15 mouse cellular contexts compared by ENCODE assay signal in the genomic region with DNA sequence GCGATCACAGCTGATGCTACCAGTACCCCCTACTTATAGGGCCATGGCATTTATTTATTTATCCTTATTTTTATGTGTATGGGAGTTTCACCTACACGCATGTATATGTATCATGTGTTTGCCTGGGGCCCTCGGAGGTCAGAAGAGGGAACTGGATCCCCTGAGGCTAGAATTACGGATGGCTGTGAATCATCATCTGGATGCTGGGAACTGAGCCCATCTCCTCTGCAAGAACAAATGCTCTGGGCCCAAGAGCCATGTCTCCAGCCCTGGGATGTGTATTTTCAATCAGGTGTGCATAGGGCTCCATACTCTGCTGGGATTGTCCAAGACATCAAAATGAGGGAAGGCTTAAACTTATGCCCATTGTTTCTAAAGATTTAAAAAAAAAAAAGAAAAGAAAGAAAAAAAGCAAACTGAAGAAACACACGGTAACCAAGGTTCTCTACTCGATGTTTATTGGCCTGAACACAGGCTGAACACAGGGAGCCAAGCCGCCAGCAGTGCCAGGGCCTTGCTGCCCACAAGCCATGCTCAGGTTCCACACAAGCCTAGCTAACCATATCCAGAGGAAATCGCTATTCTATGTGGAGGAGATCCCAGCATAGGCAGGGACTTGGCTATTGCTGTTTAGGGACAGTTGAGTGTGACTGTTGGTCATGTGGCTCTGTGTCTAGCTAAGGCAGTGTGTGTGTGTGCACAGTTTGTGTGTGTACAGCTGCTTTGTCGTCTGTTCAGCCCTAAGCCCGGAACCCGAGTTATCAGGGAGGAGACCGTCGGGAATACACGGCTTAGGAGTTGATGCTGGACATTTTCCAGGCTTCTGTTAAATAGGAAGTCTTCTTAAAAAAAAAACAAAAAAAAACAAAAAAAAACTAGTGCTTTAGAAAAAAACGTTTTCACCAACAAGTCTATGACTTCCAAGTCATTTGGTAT. TPM values are rescaled to one million over a fixed set of nuclear protein-coding genes. Genes with fewer than 3 reads are reported as not detected.
DNase-seq lines count a peak whose midpoint lies in the region; ATAC-seq and TF ChIP-seq lines count a peak whose summit lies in the region.
"Had no signal": no experiment of that assay in that cellular context is flagged by ENCODE, and none has a peak within 500 bp of the region (broad histone marks: within the 10 kb centered on the region; RNA-seq: fewer than 3 reads in every experiment).

No protein-coding gene starts in this region.

- peaks cover 10% of the 10 kb centered on the region for H3K4me1 ChIP-seq in forebrain, embryonic 11.5 days (replicated peaks; ENCODE audit: control insufficient read depth, insufficient read depth, low read length)
- 0 out of 2 replicates have a peak, but pooled peaks cover 7% of the 10 kb centered on the region for H3K4me1 ChIP-seq in forebrain, postnatal 0 days (ENCODE audit: insufficient read depth)
- 0 out of 2 replicates have a peak, but pooled peaks cover 4% of the 10 kb centered on the region for H3K4me1 ChIP-seq in kidney, postnatal 0 days (replicated peaks; ENCODE audit: insufficient read depth, low read length)
- H3K4me1 ChIP-seq in heart, embryonic 16.5 days (ENCODE audit: control insufficient read depth, insufficient read depth, low read length) = peaks cover 9% of the 10 kb centered on the region

- no peak for TF ChIP-seq CTCF in forebrain, postnatal 0 days (IDR thresholded peaks at IDR 0.05; ENCODE audit: low read depth)
- no peak for TF ChIP-seq CTCF in kidney, postnatal 0 days (IDR thresholded peaks at IDR 0.05; ENCODE audit: low read depth)

- H3K4me3 ChIP-seq in forebrain, embryonic 11.5 days (ENCODE audit: low read depth, low read length) = no peak overlapping the region
- no peak overlapping the region for H3K4me3 ChIP-seq in forebrain, postnatal 0 days (ENCODE audit: low read depth, low read length)
- H3K4me3 ChIP-seq in kidney, postnatal 0 days (replicated peaks; ENCODE audit: low read depth, low read length) = no peak overlapping the region
- H3K4me3 ChIP-seq in heart, embryonic 16.5 days (ENCODE audit: low read length) = no peak overlapping the region
- H3K4me3 ChIP-seq: limb, embryonic 15.5 days had no signal

- no peak overlapping the region for H3K27ac ChIP-seq in forebrain, embryonic 11.5 days (ENCODE audit: low read depth, low read length)
- H3K27ac ChIP-seq in forebrain, postnatal 0 days (ENCODE audit: low read depth, low read length) = no peak overlapping the region
- H3K27ac ChIP-seq in kidney, postnatal 0 days = peak overlapping the region; percentile 43; the same call in 1 of the 2 replicates
- H3K27ac ChIP-seq in heart, embryonic 16.5 days (ENCODE audit: low read length) = peak overlapping the region; percentile 60; the same call in 1 of the 2 replicates
- H3K27ac ChIP-seq: limb, embryonic 15.5 days had no signal

- H3K9ac ChIP-seq in forebrain, embryonic 11.5 days (ENCODE audit: low read length) = no peak overlapping the region
- no peak overlapping the region for H3K9ac ChIP-seq in forebrain, postnatal 0 days
- H3K9ac ChIP-seq in kidney, postnatal 0 days (ENCODE audit: low read depth, low read length) = no peak overlapping the region
- H3K9ac ChIP-seq in heart, embryonic 16.5 days (ENCODE audit: low read length) = no peak overlapping the region
- H3K9ac ChIP-seq: limb, embryonic 15.5 days had no signal

- H3K36me3 ChIP-seq in forebrain, embryonic 11.5 days (ENCODE audit: control insufficient read depth, insufficient read depth, low read length) = no peaks in the 10 kb centered on the region
- no peaks in the 10 kb centered on the region for H3K36me3 ChIP-seq in forebrain, postnatal 0 days (ENCODE audit: insufficient read depth)
- 0 out of 2 replicates have a peak, but pooled peaks cover 2% of the 10 kb centered on the region for H3K36me3 ChIP-seq in kidney, postnatal 0 days (ENCODE audit: insufficient read depth, low read length)
- no peaks in the 10 kb centered on the region for H3K36me3 ChIP-seq in heart, embryonic 16.5 days (ENCODE audit: control insufficient read depth, insufficient read depth)

- H3K9me3 ChIP-seq in forebrain, embryonic 11.5 days (ENCODE audit: control insufficient read depth, low read length) = no peaks in the 10 kb centered on the region
- no peaks in the 10 kb centered on the region for H3K9me3 ChIP-seq in forebrain, postnatal 0 days (ENCODE audit: low read length)
- H3K9me3 ChIP-seq in kidney, postnatal 0 days (replicated peaks; ENCODE audit: low read length) = no peaks in the 10 kb centered on the region
- H3K9me3 ChIP-seq in heart, embryonic 16.5 days (replicated peaks; ENCODE audit: control insufficient read depth, low read length) = no peaks in the 10 kb centered on the region
- H3K9me3 ChIP-seq: limb, embryonic 15.5 days had no signal

- 85% methylated on average over 15 of the region's 15 CpGs for WGBS in forebrain, embryonic 11.5 days
- 62% methylated on average over 15 of the region's 15 CpGs for WGBS in forebrain, postnatal 0 days
- WGBS in kidney, postnatal 0 days = 56% methylated on average over 15 of the region's 15 CpGs
- 67% methylated on average over 15 of the region's 15 CpGs for WGBS in heart, embryonic 16.5 days

- H3K4me2 ChIP-seq in forebrain, embryonic 11.5 days (ENCODE audit: low read depth, low read length, severe bottlenecking) = no peak overlapping the region
- no peak overlapping the region for H3K4me2 ChIP-seq in forebrain, postnatal 0 days (ENCODE audit: low read depth)
- H3K4me2 ChIP-seq in kidney, postnatal 0 days (ENCODE audit: low read length) = no peak overlapping the region
- no peak overlapping the region for H3K4me2 ChIP-seq in heart, embryonic 16.5 days (ENCODE audit: low read depth, low read length)
- H3K4me2 ChIP-seq: limb, embryonic 15.5 days had no signal

- peak; percentile 38 for DNase-seq in forebrain, embryonic 11.5 days (ENCODE audit: low spot score)
- DNase-seq in forebrain, postnatal 0 days = no peak
- peak; percentile 53 for DNase-seq in kidney, postnatal 0 days (ENCODE audit: low spot score)
- DNase-seq in kidney, postnatal 14 days = no peak
- peak; percentile 74 for DNase-seq in NIH3T3 (ENCODE audit: low read depth)
- DNase-seq in urinary bladder, postnatal 10 days (ENCODE audit: low spot score) = no peak
- DNase-seq in layer of hippocampus, postnatal 25 days (ENCODE audit: extremely low spot score in 1 of 2, low spot score in 1 of 2) = no peak
- DNase-seq: cerebellum, adult 9-10 months; layer of hippocampus, postnatal 36 days; right cerebral cortex, postnatal 4 days had no signal

- ATAC-seq in forebrain, embryonic 11.5 days (replicated peaks; ENCODE audit: low FRiP score) = no peak
- no peak for ATAC-seq in forebrain, postnatal 0 days
- no peak for ATAC-seq in kidney, postnatal 0 days (replicated peaks; ENCODE audit: low FRiP score, low read depth)
- ATAC-seq in heart, embryonic 16.5 days (replicated peaks; ENCODE audit: extremely low read depth, insufficient read depth, low FRiP score) = 0 out of 2 replicates have a peak, but pooled peaks have one; percentile 31

- no peaks in the 10 kb centered on the region for H3K27me3 ChIP-seq in forebrain, embryonic 11.5 days (ENCODE audit: control insufficient read depth, insufficient read depth, low read length)
- no peaks in the 10 kb centered on the region for H3K27me3 ChIP-seq in forebrain, postnatal 0 days (ENCODE audit: insufficient read depth, low read length)
- H3K27me3 ChIP-seq in kidney, postnatal 0 days (ENCODE audit: insufficient read depth, low read length) = no peaks in the 10 kb centered on the region
- H3K27me3 ChIP-seq in heart, embryonic 16.5 days (ENCODE audit: control insufficient read depth, insufficient read depth, low read length) = no peaks in the 10 kb centered on the region; the same call in 1 of the 2 replicates

RNA-seq across cellular contexts. Expression of gene Mxra7, which starts 21.4 kb away (rescaled TPM):
- polyA plus RNA-seq in forebrain, embryonic 11.5 days (2014; fragmentation: Nextera tagmentation; extraction: Ambion mirVana) = 16.8 and 19.6 TPM in 2 replicates
- total RNA-seq in forebrain, postnatal 0 days (2014; rRNA removed) = 9.8 TPM in 2 replicates
- 11.7 and 16.0 TPM in 2 replicates for polyA plus RNA-seq in forebrain, postnatal 0 days (2015; fragmentation: Nextera tagmentation; extraction: Ambion mirVana)
- polyA plus RNA-seq in kidney, postnatal 0 days (2015; fragmentation: Nextera tagmentation; extraction: Ambion mirVana) = 17.6 and 18.3 TPM in 2 replicates
- 14.9 and 17.6 TPM in 2 replicates for polyA plus RNA-seq in heart, embryonic 16.5 days (2015; fragmentation: Nextera tagmentation; extraction: Ambion mirVana)
- total RNA-seq in layer of hippocampus, postnatal 25 days (2021) = 10 to 100 TPM; 16.8 to 21.2 TPM

RNA-seq across cellular contexts. Expression of gene St6galnac1, which starts 31.1 kb away (rescaled TPM):
- polyA plus RNA-seq in forebrain, embryonic 11.5 days (2014; fragmentation: Nextera tagmentation; extraction: Ambion mirVana) = not detected in 2 replicates
- total RNA-seq in forebrain, postnatal 0 days (2014; rRNA removed) = not detected in 2 replicates
- not detected in 2 replicates for polyA plus RNA-seq in forebrain, postnatal 0 days (2015; fragmentation: Nextera tagmentation; extraction: Ambion mirVana)
- not detected in 2 replicates for polyA plus RNA-seq in kidney, postnatal 0 days (2015; fragmentation: Nextera tagmentation; extraction: Ambion mirVana)
- polyA plus RNA-seq in heart, embryonic 16.5 days (2015; fragmentation: Nextera tagmentation; extraction: Ambion mirVana) = not detected in 2 replicates
- total RNA-seq in layer of hippocampus, postnatal 25 days (2021) = not detected
- total RNA-seq: layer of hippocampus, postnatal 36 days; midbrain, postnatal 0 days had no signal
- polyA plus RNA-seq: gonadal fat pad, adult 2 months; intestine, embryonic 14.5 days; limb, embryonic 15.5 days; midbrain, postnatal 0 days had no signal

RNA-seq across cellular contexts. Expression of gene Mettl23, which starts 36.7 kb away (rescaled TPM):
- 67.6 and 70.4 TPM in 2 replicates for polyA plus RNA-seq in forebrain, embryonic 11.5 days (2014; fragmentation: Nextera tagmentation; extraction: Ambion mirVana)
- total RNA-seq in forebrain, postnatal 0 days (2014; rRNA removed) = 40.3 and 55.4 TPM in 2 replicates
- 54.2 and 69.3 TPM in 2 replicates for polyA plus RNA-seq in forebrain, postnatal 0 days (2015; fragmentation: Nextera tagmentation; extraction: Ambion mirVana)
- polyA plus RNA-seq in kidney, postnatal 0 days (2015; fragmentation: Nextera tagmentation; extraction: Ambion mirVana) = 60.2 and 71.5 TPM in 2 replicates
- 69.8 and 74.8 TPM in 2 replicates for polyA plus RNA-seq in heart, embryonic 16.5 days (2015; fragmentation: Nextera tagmentation; extraction: Ambion mirVana)
- 10 to 100 TPM; 23.8 to 29.5 TPM for total RNA-seq in layer of hippocampus, postnatal 25 days (2021)

RNA-seq across cellular contexts. Expression of gene Jmjd6, which starts 36.8 kb away (rescaled TPM):
- polyA plus RNA-seq in forebrain, embryonic 11.5 days (2014; fragmentation: Nextera tagmentation; extraction: Ambion mirVana) = 86.8 and 99.5 TPM in 2 replicates
- total RNA-seq in forebrain, postnatal 0 days (2014; rRNA removed) = 41.4 and 55.9 TPM in 2 replicates
- 48.1 and 50.1 TPM in 2 replicates for polyA plus RNA-seq in forebrain, postnatal 0 days (2015; fragmentation: Nextera tagmentation; extraction: Ambion mirVana)
- 52.8 and 54.1 TPM in 2 replicates for polyA plus RNA-seq in kidney, postnatal 0 days (2015; fragmentation: Nextera tagmentation; extraction: Ambion mirVana)
- polyA plus RNA-seq in heart, embryonic 16.5 days (2015; fragmentation: Nextera tagmentation; extraction: Ambion mirVana) = 72.8 and 73.3 TPM in 2 replicates
- total RNA-seq in layer of hippocampus, postnatal 25 days (2021) = 10 to 100 TPM; 30.3 TPM

RNA-seq across cellular contexts. Expression of gene Mfsd11, which starts 45.8 kb away (rescaled TPM):
- 27.9 and 31.0 TPM in 2 replicates for polyA plus RNA-seq in forebrain, embryonic 11.5 days (2014; fragmentation: Nextera tagmentation; extraction: Ambion mirVana)
- total RNA-seq in forebrain, postnatal 0 days (2014; rRNA removed) = 29.9 and 38.2 TPM in 2 replicates
- 46.8 and 52.4 TPM in 2 replicates for polyA plus RNA-seq in forebrain, postnatal 0 days (2015; fragmentation: Nextera tagmentation; extraction: Ambion mirVana)
- 48.4 and 53.6 TPM in 2 replicates for polyA plus RNA-seq in kidney, postnatal 0 days (2015; fragmentation: Nextera tagmentation; extraction: Ambion mirVana)
- 30.5 and 39.0 TPM in 2 replicates for polyA plus RNA-seq in heart, embryonic 16.5 days (2015; fragmentation: Nextera tagmentation; extraction: Ambion mirVana)
- total RNA-seq in layer of hippocampus, postnatal 25 days (2021) = 10 to 100 TPM; 35.8 to 49.4 TPM

Comparison
In these comparisons a context has a peak if more than half of its experiments do, and no peak if none do; other contexts are left out.
1. DNase-seq: peak in forebrain, embryonic 11.5 days (single experiment), kidney, postnatal 0 days (single experiment) and NIH3T3 (single experiment); none in forebrain, postnatal 0 days (single experiment), kidney, postnatal 14 days (single experiment), urinary bladder, postnatal 10 days (single experiment) and layer of hippocampus, postnatal 25 days (0 of 2).
2. H3K27ac ChIP-seq: peak in kidney, postnatal 0 days (single experiment) and heart, embryonic 16.5 days (single experiment); none in forebrain, embryonic 11.5 days (single experiment) and forebrain, postnatal 0 days (single experiment).